Mouse (Mus musculus) cortical plate, adult 2 months (tissue): ENCODE measurements at regions not wholly inside any gene's neighbourhood (a gene's known extent, or its start where the extent isn't known, plus 50 kb on each side); places are given as distances from the start of the nearest gene placed in this dataset.

Experiments
- H3K27ac ChIP-seq: fragments of 200-500 bp; 2 replicates; pipeline ENCODE4 v1.5.1; 2012; ENCODE audit warnings: low read length, control low read depth, inconsistent platforms; ENCODE audit not compliant: insufficient read depth
- H3K4me1 ChIP-seq: fragments of 200-500 bp; 2 replicates; pipeline ENCODE4 v1.6.1; 2011; ENCODE audit warnings: low read length; ENCODE audit not compliant: control insufficient read depth, insufficient read depth
- H3K4me3 ChIP-seq: fragments of 200-500 bp; 2 replicates; pipeline ENCODE4 v1.5.1; 2011; ENCODE audit warnings: mild to moderate bottlenecking, low read length, control low read depth; ENCODE audit not compliant: insufficient read depth
- CTCF ChIP-seq: fragments of 200-500 bp; IDR thresholded peaks from 2 replicates; pipeline ENCODE4 v1.5.1; 2011; ENCODE audit warnings: mild to moderate bottlenecking, control low read depth, low read length; ENCODE audit not compliant: insufficient read depth; ENCODE audit errors: extremely low read depth
- POLR2A ChIP-seq: fragments of 200-500 bp; IDR thresholded peaks from 2 replicates; pipeline ENCODE4 v1.6.1; 2011; ENCODE audit warnings: mild to moderate bottlenecking, low read length, control low read depth; ENCODE audit not compliant: insufficient read depth; ENCODE audit errors: extremely low read depth

- Histone ChIP-seq H3K4me3 (no peak overlapping the region), H3K27ac (peak overlapping the region; percentile 63; the same call in 1 of the 2 replicates), H3K4me1 (peaks cover 1% of the 10 kb centered on the region; the same call in 1 of the 2 replicates)
- TF ChIP-seq CTCF (no peak), POLR2A (no peak)
Observed at GRCm38 (mm10) chr1:30416582-30416981, 457.1 kb downstream of the Phf3 start.

DNA sequence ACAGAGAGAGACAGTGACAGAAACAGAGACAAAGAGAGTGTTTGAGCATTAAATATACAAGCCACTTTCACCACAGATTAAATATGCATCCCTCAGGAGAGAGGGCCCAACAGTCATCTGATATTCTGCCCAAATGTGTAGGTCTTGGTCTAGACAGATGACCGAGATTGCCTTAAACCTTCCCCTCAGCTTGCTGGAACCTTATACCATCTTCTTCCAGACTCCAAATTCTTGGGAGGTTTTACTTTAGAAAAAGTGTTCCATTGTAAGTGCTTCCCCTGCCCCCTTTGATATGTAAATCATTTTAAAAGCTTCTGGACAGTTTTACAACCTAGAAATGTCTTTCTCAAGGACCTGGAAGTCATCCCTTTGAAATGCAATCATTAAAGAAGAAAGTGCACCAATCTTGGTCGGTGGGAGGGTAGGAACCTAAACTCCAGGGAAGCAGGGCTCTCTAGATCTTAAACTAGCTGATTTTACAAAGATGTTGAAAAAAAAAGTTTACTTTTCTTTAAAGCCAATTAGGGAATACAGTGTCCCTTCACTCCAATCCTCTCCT, 458.8 kb downstream of the Phf3 start:
- TF ChIP-seq CTCF (no peak), POLR2A (no peak)
- no peak overlapping the region for H3K4me3 ChIP-seq
- peaks cover 1% of the 10 kb centered on the region; the same call in 1 of the 2 replicates for H3K4me1 ChIP-seq
- H3K27ac ChIP-seq: no peak overlapping the region
